Mouse (Mus musculus) layer of hippocampus, adult 2 months (tissue): ENCODE measurements around the gene Zfp982. TPM values are rescaled to one million over a fixed set of nuclear protein-coding genes. Genes with fewer than 3 reads are reported as not detected.
"Not testable (repeated sequence)": the region's sequence is repeated elsewhere in the genome, so short reads cannot be mapped to it uniquely, and the experiment has no call there.

Experiments used
- DNase-seq, 2 experiments: peaks; one replicate each; pipeline ENCODE4 v3.0.0; 2022; ENCODE audit warnings: low spot score in 2 of 2
- H3K27ac ChIP-seq: fragments of 200-600 bp; 2 replicates; pipeline ENCODE4 v1.8.1; 2022
- H3K4me3 ChIP-seq: fragments of 200-600 bp; 2 replicates; pipeline ENCODE4 v1.8.1; 2022; ENCODE audit warnings: mild to moderate bottlenecking
- CTCF ChIP-seq: fragments of 200-600 bp; conservative IDR thresholded peaks from 2 replicates; pipeline ENCODE4 v1.8.1; 2022; ENCODE audit warnings: antibody characterized with exemption, mild to moderate bottlenecking, moderate library complexity
- long read RNA-seq, 2 experiments: library from polyadenylated mRNA; stranded (forward); transcript quantifications; one replicate each; pipeline ENCODE4 v2.0.0; 2021; ENCODE audit warnings: borderline mapping rate in 2 of 2
- total RNA-seq, 2 experiments: library from RNA; stranded (reverse); gene quantifications; 2 replicates each; pipeline ENCODE4 v1.2.3; 2021

The Zfp982 gene
- 1 to 10 TPM; 2.9 to 3.1 TPM for total RNA-seq
- long read RNA-seq, experiment 1, partial matches to known transcripts = 0 of 2 reads
- long read RNA-seq, experiment 1, other reads (novel, unspliced or antisense) = 2 of 2 reads
- long read RNA-seq, experiment 2 = 0 reads

DNA sequence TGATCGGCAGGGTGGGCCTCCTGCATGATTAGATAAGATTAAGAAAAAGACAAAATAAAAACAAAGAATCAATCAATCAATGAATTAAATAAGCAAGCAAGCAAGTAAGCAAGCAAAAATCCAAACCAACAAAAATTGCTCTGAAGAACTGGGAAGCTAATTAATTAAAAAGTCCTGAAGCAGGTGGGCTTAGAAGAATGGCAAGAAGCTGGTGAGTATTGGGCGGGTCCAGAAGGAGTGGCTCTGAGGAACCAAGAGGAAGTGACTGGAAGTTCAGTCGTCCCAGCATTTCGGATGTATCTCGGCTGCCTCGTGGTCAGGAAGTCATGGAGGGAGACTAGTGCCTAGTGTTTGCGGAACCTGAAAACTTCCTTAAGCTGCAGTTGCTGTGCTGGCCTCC is at the start of gene Zfp982:
Gene Zfp982, plus strand, starts transcription at position 301 of the 400 bp plus-strand sequence.
- H3K4me3 ChIP-seq, H3K27ac ChIP-seq, DNase-seq: not testable (repeated sequence)

DNA sequence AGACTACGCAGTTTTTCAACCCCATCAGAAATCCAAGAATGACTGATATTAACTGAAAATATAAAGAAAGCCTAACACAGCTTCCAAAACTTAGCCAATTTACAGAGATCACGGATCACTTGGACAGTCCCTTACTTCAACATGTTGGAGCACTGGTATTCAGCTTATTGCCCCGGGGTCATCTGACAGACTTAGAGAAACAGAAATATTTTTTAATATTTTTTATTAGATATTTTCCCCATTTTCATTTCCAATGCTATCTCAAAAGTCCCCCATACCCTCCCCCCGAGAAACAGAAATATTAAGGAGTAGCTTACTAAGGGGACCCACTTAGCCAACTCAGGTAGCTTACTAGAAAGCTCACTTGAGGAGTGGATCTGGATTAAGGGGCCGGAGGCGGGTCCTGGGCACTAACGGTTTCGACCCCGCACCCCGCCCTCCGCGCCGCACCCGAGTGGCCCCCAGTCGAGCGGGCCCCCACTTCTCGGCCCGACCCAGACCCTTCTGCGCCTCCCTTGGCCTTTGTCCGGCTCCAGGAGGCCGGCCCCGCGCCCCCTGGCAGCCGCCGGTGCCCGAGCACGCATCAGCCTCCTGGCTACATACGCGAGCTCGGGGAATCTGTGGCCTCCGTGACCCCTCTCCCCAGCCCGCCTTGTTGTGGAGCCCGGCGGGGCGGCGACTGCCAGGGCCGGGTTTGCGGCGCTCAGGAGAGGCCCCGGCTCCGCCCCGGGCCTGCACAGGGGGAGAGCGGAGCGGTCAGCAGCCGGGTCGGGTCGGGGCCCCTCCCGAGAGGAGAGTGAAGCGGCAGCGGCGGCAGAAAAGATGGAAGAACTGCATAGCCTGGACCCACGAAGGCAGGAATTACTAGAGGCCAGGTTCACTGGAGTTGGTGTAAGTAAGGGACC is 49.3 kb upstream of the Zfp982 start:
- H3K4me3 ChIP-seq = peak overlapping the region; percentile 47
- peak overlapping the region; percentile 46; the same call in 1 of the 2 replicates for H3K27ac ChIP-seq
- not testable (repeated sequence) for DNase-seq

DNA sequence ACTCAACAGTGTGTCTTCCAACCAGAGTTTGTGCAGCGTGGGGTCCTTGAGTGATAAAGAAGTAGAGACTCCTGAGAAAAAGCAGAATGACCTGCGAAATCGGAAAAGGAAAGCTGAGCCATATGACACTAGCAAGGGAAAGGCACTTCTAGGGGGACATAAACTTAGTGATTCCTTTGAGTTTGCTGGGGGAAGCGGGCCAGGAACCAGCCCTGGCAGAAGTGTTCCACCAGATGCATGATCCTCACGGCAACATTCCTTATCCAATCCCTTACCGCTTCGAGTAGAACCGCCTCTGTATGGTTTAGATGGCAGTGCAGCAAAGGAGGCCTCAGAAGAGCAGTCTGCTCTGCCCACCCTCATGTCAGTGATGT is 48.7 kb upstream of the Zfp982 start:
- DNase-seq, H3K27ac ChIP-seq: not testable (repeated sequence)
- peak overlapping the region; percentile 47 for H3K4me3 ChIP-seq

DNA sequence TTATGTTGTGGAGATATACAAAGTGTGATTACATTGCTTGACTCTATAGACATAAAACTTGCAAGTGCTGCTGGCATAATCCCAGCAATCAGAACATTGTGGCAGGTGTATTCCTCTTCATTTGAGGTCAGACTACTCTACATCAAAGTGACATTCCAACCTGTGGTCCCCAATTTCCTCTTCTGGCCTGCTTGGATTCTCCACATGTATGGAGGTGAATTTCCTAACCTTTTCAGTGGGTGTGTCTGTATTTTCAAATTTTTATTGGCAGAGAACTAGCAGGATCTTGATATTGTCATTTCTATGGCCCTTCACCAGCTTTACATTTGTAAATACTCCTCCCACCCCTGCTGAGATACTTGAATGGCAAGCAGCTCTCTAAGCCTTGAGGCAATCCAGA is 46.8 kb upstream of the Zfp982 start:
- not testable (repeated sequence) for H3K27ac ChIP-seq, DNase-seq

DNA sequence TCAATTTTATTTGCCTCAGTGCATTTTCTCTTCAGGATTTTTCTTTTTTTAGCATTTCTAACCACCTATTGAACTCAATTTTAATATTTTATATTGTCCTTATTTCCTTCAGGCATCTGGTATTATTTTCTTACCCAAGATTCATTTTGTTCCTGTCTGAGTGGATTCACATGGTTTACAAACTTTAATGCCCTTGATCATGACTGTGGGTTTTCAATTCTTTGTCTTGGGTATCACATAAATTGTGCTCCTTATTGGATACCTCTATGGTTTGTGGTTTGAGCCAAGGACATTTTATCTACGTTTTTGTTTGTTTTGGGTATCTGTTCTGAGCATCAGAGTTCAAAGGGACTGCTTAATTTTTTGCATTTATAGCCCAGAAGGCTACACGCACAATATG is 43.9 kb upstream of the Zfp982 start:
- DNase-seq = no peak
- TF ChIP-seq CTCF = no peak

More for the DNA sequence above, 46.8 kb upstream of the Zfp982 start:
- H3K4me3 ChIP-seq = not testable (repeated sequence)

DNA sequence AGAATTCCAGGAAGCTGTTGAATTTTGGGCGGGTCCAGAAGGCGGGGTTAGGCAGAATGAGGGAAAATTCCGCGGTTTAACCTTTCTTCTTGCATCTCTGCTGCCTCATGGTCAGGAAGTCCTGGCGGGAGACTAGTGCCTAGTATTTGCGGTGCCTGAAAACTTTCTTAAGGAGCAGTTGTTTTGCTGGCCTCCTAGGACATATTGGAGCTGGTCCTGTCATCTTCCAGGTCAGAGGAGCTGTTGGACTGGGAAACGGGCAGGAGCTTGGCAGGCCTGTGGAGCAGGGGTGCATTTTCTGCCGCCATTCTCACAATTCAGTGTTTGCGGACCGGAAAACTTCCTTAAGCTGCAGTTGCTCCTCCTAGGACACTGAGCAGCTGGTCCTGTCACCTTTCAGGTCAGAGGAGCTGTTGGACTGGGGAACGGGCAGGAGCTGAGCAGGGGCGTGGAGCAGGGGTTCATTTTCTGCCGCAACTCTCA is 43.1 kb upstream of the Zfp982 start:
- Histone ChIP-seq H3K27ac (no peak overlapping the region), H3K4me3 (no peak overlapping the region; the same call in 1 of the 2 replicates)
- no peak for TF ChIP-seq CTCF
- no peak for DNase-seq

More for the DNA sequence above, 43.9 kb upstream of the Zfp982 start:
- H3K27ac ChIP-seq = no peak overlapping the region
- H3K4me3 ChIP-seq = no peak overlapping the region

DNA sequence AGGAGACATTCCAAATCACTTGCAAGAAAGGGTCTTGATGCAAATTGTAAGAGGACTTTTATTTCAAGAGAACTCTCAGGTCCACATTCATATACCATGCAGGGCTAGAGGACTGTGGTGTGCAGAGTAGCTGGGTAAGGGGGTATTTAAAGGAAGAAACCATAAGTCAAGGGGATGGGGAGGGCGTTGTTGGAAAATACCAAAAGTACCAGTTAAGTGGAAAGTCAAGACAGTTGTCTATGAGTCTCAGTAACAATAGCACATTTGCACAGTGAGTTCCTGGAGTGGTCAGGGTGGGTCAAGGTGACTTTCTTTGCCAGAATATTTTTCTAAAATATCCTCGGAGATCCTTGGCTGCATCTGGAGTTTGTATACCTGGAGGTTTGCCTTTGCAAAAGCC is 42.2 kb upstream of the Zfp982 start:
- DNase-seq, H3K27ac ChIP-seq, H3K4me3 ChIP-seq: not testable (repeated sequence)

DNA sequence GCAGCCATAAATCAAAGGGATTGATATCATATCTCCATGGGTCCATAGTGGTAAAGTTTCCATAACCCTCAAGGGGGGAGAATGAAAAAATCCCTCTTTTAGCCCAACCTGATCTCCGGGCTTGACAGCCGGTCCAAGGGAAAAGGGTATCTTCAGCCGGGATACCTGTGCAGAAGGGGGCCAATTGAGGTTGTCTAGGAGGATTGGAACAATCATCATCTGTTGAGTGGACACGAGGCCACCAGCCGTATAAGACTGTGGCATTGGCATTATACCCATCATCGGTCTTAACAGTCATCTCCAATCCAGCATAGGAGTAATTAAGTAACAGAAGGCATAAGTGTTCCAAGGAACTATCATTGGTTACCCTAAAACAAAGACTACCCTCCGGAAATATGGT is 25.0 kb upstream of the Zfp982 start:
- not testable (repeated sequence) for DNase-seq, H3K27ac ChIP-seq, H3K4me3 ChIP-seq

DNA sequence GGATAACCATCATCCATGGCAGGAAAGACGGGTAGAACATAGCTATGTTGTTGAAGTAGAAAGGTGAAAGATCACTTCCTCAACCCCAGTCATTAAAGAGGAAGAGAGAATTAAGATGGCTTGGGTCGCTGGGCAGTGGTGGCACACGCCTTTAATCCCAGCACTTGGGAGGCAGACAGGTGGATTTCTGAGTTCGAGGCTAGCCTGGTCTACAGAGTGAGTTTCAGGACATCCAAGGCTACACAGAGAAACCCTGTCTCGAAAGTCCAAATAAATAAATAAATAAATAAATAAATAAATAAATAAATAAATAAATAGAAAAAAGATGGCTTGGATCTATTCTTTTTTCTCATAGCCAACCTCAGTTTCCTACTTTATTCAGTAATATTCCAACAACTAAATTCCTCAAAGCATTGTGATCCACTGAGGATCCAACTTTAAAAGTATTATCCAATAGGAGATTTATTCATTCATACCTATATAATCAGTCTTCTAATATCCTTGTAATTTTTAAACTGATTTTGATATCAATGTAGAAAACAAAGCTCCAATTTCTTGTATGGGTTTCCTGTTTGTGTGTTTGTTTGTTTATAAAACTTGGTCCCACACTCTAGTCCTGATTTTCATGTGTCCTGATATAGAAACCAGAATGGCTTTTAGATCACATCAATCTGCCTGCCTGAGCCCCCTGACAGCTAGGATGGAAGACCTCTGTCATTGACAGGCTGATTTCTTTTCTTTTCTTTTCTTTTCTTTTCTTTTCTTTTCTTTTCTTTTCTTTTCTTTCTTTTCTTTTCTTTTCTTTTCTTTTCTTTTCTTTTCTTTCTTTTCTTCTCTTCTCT is 6.8 kb downstream of the Zfp982 start:
- not testable (repeated sequence) for H3K27ac ChIP-seq, DNase-seq, H3K4me3 ChIP-seq

DNA sequence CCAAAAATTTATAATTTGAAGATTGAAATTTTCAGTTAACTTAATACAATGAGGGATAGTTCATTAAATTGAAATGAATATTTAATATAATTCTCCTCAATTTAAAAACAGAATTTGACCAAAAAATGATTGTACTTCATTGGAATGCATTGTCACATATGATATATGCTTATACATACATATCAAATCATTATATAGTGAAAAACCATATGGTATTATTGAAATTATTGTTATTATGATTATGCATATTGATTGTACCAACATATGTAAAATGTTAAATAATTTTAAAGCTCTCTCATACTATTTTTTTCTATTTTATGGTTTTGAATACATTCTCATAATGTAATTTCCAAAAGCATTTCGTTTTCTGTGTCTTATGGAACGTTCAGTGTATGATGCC is 17.0 kb downstream of the Zfp982 start:
- no peak overlapping the region for H3K4me3 ChIP-seq
- TF ChIP-seq CTCF = no peak
- DNase-seq = no peak
- H3K27ac ChIP-seq = no peak overlapping the region

DNA sequence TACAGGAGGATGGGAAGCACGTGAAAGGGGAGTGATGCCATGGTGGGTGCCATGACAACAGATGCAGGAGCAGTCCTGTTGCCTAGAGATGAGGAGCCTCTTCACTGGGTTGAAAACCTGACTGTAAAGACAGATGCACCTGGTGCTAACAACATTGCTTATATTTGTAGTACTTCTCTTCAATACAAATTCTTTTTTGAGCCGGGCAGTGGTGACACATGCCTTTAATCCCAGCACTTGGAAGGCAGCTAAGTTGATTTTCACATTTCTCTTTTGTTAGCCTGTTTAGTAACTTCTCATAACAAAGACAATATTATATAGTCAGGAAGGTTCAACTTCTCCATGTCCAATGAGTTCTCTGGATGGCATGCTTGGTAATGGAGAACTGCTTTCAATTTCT is 26.8 kb downstream of the Zfp982 start:
- H3K27ac ChIP-seq = no peak overlapping the region

DNA sequence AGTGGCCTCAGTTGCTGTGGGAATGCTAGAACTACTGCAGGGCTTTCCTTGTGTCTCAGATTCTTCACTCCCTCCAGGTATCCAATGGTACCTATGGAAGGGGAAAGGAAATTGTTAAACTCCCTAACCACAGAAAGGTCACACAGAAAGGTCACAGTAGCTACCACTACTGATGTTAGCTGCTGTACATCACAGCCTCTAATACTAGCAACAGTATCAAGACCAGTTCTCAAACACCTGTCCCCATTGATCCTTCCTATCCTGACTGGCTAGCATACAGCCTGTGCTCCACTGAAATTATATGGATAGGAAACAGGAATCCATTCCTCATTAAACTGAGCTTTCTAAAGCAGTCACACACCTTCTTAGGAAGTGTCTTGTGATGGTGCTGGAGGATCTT is 27.9 kb downstream of the Zfp982 start:
- no peak for TF ChIP-seq CTCF
- DNase-seq = no peak
- no peak overlapping the region for H3K4me3 ChIP-seq
- H3K27ac ChIP-seq = no peak overlapping the region

More for the DNA sequence above, 26.8 kb downstream of the Zfp982 start:
- no peak for TF ChIP-seq CTCF
- H3K4me3 ChIP-seq = no peak overlapping the region
- no peak for DNase-seq

DNA sequence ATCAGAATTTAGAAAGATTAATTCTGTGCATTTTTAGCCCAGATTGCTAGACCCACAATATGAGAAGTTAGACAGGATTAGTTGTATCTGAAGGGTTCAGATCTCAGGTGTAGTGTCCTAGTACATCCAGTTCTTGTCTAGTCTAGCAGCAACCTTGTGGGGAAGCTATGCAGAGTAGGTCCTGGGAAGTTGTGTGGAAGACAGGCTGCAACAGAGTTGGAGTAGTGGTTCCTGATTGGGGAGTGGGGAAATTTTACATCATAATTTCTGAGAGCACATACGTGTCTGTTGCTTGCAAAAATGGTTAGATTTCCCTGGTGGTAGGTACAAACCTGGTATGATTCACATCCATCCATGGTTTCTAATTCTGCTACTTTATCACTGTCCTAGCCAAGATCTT is 32.9 kb downstream of the Zfp982 start:
- Histone ChIP-seq H3K4me3 (no peak overlapping the region), H3K27ac (no peak overlapping the region)
- TF ChIP-seq CTCF = no peak
- DNase-seq = no peak
